Mouse (Mus musculus) olfactory bulb, adult 2 months (tissue): ENCODE measurements around the gene Fkbp8. TPM values are rescaled to one million over a fixed set of nuclear protein-coding genes. Genes with fewer than 3 reads are reported as not detected.

ENCODE experiments used
- H3K27ac ChIP-seq: fragments of 200-500 bp; 2 replicates; pipeline ENCODE4 v1.5.1; 2012; ENCODE audit warnings: low read depth, low read length; ENCODE audit not compliant: insufficient read depth
- H3K4me1 ChIP-seq: fragments of 200-500 bp; 2 replicates; pipeline ENCODE4 v1.6.1; 2012; ENCODE audit warnings: low read length; ENCODE audit not compliant: control insufficient read depth, insufficient read depth
- H3K4me3 ChIP-seq: fragments of 200-500 bp; 2 replicates; pipeline ENCODE4 v1.5.1; 2012; ENCODE audit warnings: mild to moderate bottlenecking, low read depth, low read length, moderate library complexity; ENCODE audit not compliant: insufficient read depth
- CTCF ChIP-seq: fragments of 200-500 bp; IDR thresholded peaks from 2 replicates; pipeline ENCODE4 v1.5.1; 2012; ENCODE audit warnings: low read depth, mild to moderate bottlenecking, low read length, moderate library complexity; ENCODE audit not compliant: insufficient read depth
- POLR2A ChIP-seq: fragments of 200-500 bp; IDR thresholded peaks from 2 replicates; pipeline ENCODE4 v1.6.1; 2012; ENCODE audit warnings: mild to moderate bottlenecking, low read depth, low read length, moderate library complexity; ENCODE audit not compliant: insufficient read depth
- WGBS: fragments of 180-500 bp; shearing (Covaris S2); methylation state at CpG from one replicate; pipeline ENCODE4 v1.1.7; 2018; 5-methylcytosine and 5-hydroxymethylcytosine counted together
- polyA plus RNA-seq: library from polyadenylated mRNA; stranded (reverse); fragments of >200 nt; gene quantifications from 2 replicates; pipeline ENCODE4 v1.2.4, GENCODE M21; 2012; ENCODE audit warnings: low replicate concordance; ENCODE audit not compliant: missing spikeins, insufficient read depth, insufficient read length

Fkbp8 gene
- not detected in 2 replicates for polyA plus RNA-seq

GRCm38 (mm10) chr8:70527512-70528181, at the start of gene Fkbp8, which contains the start of gene Kxd1:
TSS of gene Fkbp8 (plus strand) at chr8:70527724.
TSS of gene Kxd1 (minus strand) at chr8:70527956.
- 1% methylated on average over 61 of the region's 61 CpGs for WGBS
- peak within 1 kb of the TSS; percentile 89 for H3K4me3 ChIP-seq
- peak within 1 kb of the TSS; percentile 63 for H3K27ac ChIP-seq
- peaks cover 12% of the 10 kb centered on the region for H3K4me1 ChIP-seq
- TF ChIP-seq POLR2A (no peak), CTCF (no peak)

DNA sequence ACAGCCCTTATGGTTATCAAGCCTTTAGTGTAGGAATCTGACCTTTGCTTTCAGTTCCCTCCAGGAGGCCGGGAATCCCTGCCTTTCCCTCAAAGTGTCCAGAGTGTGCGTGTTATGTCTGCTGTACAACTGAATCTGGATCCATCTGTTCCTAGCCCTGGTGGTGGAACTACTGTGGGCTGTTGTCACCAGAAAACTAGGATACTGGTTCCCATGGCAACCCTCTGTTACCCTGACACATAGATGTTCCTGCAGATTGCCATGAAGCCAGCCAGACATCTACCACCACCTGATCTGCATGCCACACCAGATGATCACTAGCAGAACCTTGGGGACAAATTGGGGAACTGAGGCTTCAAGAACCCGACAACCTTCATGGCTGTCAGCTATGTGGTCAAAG, 45.6 kb upstream of the Fkbp8 start:
- Histone ChIP-seq H3K27ac (no peak overlapping the region), H3K4me1 (peaks cover 23% of the 10 kb centered on the region), H3K4me3 (no peak overlapping the region)
- TF ChIP-seq CTCF (no peak), POLR2A (no peak)
- WGBS: 62% methylated on average over 3 of the region's 3 CpGs

GRCm38 (mm10) chr8:70482943-70483342, 44.6 kb upstream of the Fkbp8 start:
- WGBS: 67% methylated on average over 2 of the region's 2 CpGs
- no peak for TF ChIP-seq CTCF
- no peak for TF ChIP-seq POLR2A
- H3K27ac ChIP-seq: no peak overlapping the region
- no peak overlapping the region for H3K4me3 ChIP-seq
- peaks cover 17% of the 10 kb centered on the region for H3K4me1 ChIP-seq

GRCm38 (mm10) chr8:70486191-70486681, 41.3 kb upstream of the Fkbp8 start:
- H3K27ac ChIP-seq: no peak overlapping the region
- H3K4me3 ChIP-seq: peak overlapping the region; percentile 89
- H3K4me1 ChIP-seq: peaks cover 35% of the 10 kb centered on the region
- 51% methylated on average over 7 of the region's 7 CpGs for WGBS
- TF ChIP-seq POLR2A (no peak), CTCF (no peak)

DNA sequence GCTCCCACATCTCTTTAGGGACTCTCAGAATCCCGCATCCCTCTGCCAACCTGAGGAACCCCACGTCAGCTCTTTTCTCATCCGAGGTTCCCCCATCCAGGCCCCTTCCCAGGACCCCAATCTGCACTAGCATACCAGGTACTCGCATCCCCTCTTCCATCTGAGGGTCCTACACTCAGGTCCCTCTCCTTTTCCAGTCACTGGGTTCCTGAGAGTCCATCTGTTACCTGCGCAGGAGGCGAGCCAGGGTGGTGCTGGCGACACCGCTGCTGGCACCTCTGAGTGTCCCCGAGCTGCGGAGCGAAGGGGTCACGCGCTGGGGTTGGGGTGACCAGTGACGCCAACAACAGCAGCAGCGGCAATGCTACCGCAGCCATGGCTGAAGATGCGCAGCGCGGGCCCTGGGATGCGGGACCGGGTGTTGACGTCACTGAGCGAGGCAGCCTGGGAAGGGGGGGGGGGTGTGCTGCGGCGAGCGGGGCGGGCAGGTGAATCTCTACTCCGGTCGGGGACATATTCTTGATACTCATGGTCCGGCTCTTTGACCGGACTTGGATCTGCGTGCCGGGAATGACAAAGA, 40.5 kb upstream of the Fkbp8 start, which contains the start of gene Tmem59l:
TSS of gene Tmem59l (minus strand) at position 418 of the 580 bp plus-strand sequence.
- WGBS: 7% methylated on average over 33 of the region's 33 CpGs
- peak within 1 kb of the TSS; percentile 54 for H3K27ac ChIP-seq

GRCm38 (mm10) chr8:70487993-70488796, 39.3 kb upstream of the Fkbp8 start:
- TF ChIP-seq CTCF (no peak), POLR2A (no peak)
- 9% methylated on average over 55 of the region's 55 CpGs for WGBS
- no peak overlapping the region for H3K27ac ChIP-seq
- peaks cover 44% of the 10 kb centered on the region for H3K4me1 ChIP-seq
- peak overlapping the region; percentile 89 for H3K4me3 ChIP-seq

More for the DNA sequence above, 40.5 kb upstream of the Fkbp8 start, which contains the start of gene Tmem59l:
- TF ChIP-seq POLR2A (peak; percentile 31; the same call in 1 of the 2 replicates), CTCF (no peak)
- Histone ChIP-seq H3K4me3 (peak within 1 kb of the TSS; percentile 89), H3K4me1 (peaks cover 33% of the 10 kb centered on the region)

- Histone ChIP-seq H3K4me3 (no peak overlapping the region), H3K27ac (no peak overlapping the region), H3K4me1 (peaks cover 52% of the 10 kb centered on the region)
- 15% methylated on average over 14 of the region's 14 CpGs for WGBS
- no peak for TF ChIP-seq CTCF
- TF ChIP-seq POLR2A: no peak
These were observed 38.5 kb upstream of the Fkbp8 start for GRCm38 (mm10) chr8:70488931-70489470.

GRCm38 (mm10) chr8:70489576-70489975, 37.9 kb upstream of the Fkbp8 start:
- peaks cover 58% of the 10 kb centered on the region for H3K4me1 ChIP-seq
- WGBS: 4% methylated on average over 41 of the region's 41 CpGs
- 0 out of 2 replicates have a peak overlapping the region, but pooled peaks have one; percentile 6 for H3K4me3 ChIP-seq
- no peak overlapping the region for H3K27ac ChIP-seq
- TF ChIP-seq POLR2A: no peak
- TF ChIP-seq CTCF: no peak
